Comparison of ENCODE assay signal across 28 mouse cellular contexts in genomic region chr1:184456727-184457126, GRCm38 (mm10).
DNase-seq lines count a peak whose midpoint lies in the region; ATAC-seq and TF ChIP-seq lines count a peak whose summit lies in the region.
"Had no signal": no experiment of that assay in that cellular context is flagged by ENCODE, and none has a peak within 500 bp of the region (broad histone marks: within the 10 kb centered on the region; RNA-seq: fewer than 3 reads in every experiment).

No protein-coding gene starts in this region.

- H3K9me3 ChIP-seq in kidney, embryonic 15.5 days (replicated peaks) = no peaks in the 10 kb centered on the region
- no peaks in the 10 kb centered on the region for H3K9me3 ChIP-seq in kidney, embryonic 14.5 days (ENCODE audit: control insufficient read depth, low read length)
- no peaks in the 10 kb centered on the region for H3K9me3 ChIP-seq in midbrain, postnatal 0 days (ENCODE audit: low read length)
- H3K9me3 ChIP-seq: embryonic facial prominence, embryonic 10.5 days; embryonic facial prominence, embryonic 13.5 days; forebrain, embryonic 12.5 days; forebrain, embryonic 15.5 days; G1E; hindbrain, embryonic 10.5 days; hindbrain, embryonic 13.5 days had no signal

- WGBS in kidney, embryonic 15.5 days = 82% methylated on average over 8 of the region's 8 CpGs
- 86% methylated on average over 8 of the region's 8 CpGs for WGBS in kidney, embryonic 14.5 days
- 95% methylated on average over 8 of the region's 8 CpGs for WGBS in midbrain, postnatal 0 days

- no peaks in the 10 kb centered on the region for H3K36me3 ChIP-seq in kidney, embryonic 15.5 days
- no peaks in the 10 kb centered on the region for H3K36me3 ChIP-seq in kidney, embryonic 14.5 days (ENCODE audit: control insufficient read depth, insufficient read depth, low read length)
- H3K36me3 ChIP-seq in C2C12 (ENCODE audit: control insufficient read depth, insufficient read depth) (no peaks in the 10 kb centered on the region), myocyte (ENCODE audit: control insufficient read depth, insufficient read depth) (no peaks in the 10 kb centered on the region)
- no peaks in the 10 kb centered on the region for H3K36me3 ChIP-seq in midbrain, postnatal 0 days (ENCODE audit: insufficient read depth, low read length)
- H3K36me3 ChIP-seq: embryonic facial prominence, embryonic 10.5 days; embryonic facial prominence, embryonic 13.5 days; forebrain, embryonic 12.5 days; forebrain, embryonic 15.5 days; G1E; hindbrain, embryonic 10.5 days; hindbrain, embryonic 13.5 days had no signal

- intact Hi-C loops in gastrocnemius, postnatal 36 days (cut with DNase I) = no loop called here

- no peak overlapping the region for H3K4me3 ChIP-seq in kidney, embryonic 15.5 days (replicated peaks)
- H3K4me3 ChIP-seq in kidney, embryonic 14.5 days (ENCODE audit: low read length) = no peak overlapping the region
- no peak overlapping the region for H3K4me3 ChIP-seq in C2C12 (ENCODE audit: insufficient read depth, poor library complexity, severe bottlenecking)
- no peak overlapping the region for H3K4me3 ChIP-seq in myocyte
- no peak overlapping the region for H3K4me3 ChIP-seq in midbrain, postnatal 0 days (ENCODE audit: low read depth, low read length)
- H3K4me3 ChIP-seq: embryonic facial prominence, embryonic 10.5 days; embryonic facial prominence, embryonic 13.5 days; erythroblast, embryonic 14.5 days; forebrain, embryonic 12.5 days; forebrain, embryonic 15.5 days; hindbrain, embryonic 10.5 days; hindbrain, embryonic 13.5 days had no signal

- H3K27me3 ChIP-seq in kidney, embryonic 15.5 days = no peaks in the 10 kb centered on the region
- no peaks in the 10 kb centered on the region for H3K27me3 ChIP-seq in kidney, embryonic 14.5 days (ENCODE audit: control insufficient read depth, insufficient read depth, low read length)
- no peaks in the 10 kb centered on the region for H3K27me3 ChIP-seq in C2C12 (ENCODE audit: control insufficient read depth, insufficient read depth, insufficient read length)
- H3K27me3 ChIP-seq in myocyte (ENCODE audit: control insufficient read depth, insufficient read depth, insufficient read length) = no peaks in the 10 kb centered on the region
- H3K27me3 ChIP-seq in midbrain, postnatal 0 days (ENCODE audit: insufficient read depth, low read length) = no peaks in the 10 kb centered on the region; the same call in 1 of the 2 replicates
- H3K27me3 ChIP-seq: CH12.LX; embryonic facial prominence, embryonic 13.5 days; forebrain, embryonic 15.5 days had no signal

- H3ac ChIP-seq in C2C12 (ENCODE audit: control insufficient read depth, insufficient read length, low read depth) = no peak overlapping the region
- no peak overlapping the region for H3ac ChIP-seq in myocyte (ENCODE audit: control insufficient read depth, insufficient read length)

- no peak overlapping the region for H3K4me2 ChIP-seq in kidney, embryonic 15.5 days
- H3K4me2 ChIP-seq in kidney, embryonic 14.5 days (replicated peaks; ENCODE audit: low read depth, low read length) = no peak overlapping the region
- H3K4me2 ChIP-seq in myocyte (ENCODE audit: low read depth) = peak overlapping the region; percentile 34
- no peak overlapping the region for H3K4me2 ChIP-seq in midbrain, postnatal 0 days (ENCODE audit: low read depth, low read length, poor library complexity, severe bottlenecking)
- H3K4me2 ChIP-seq: embryonic facial prominence, embryonic 13.5 days; forebrain, embryonic 12.5 days; forebrain, embryonic 15.5 days; heart, embryonic 11.5 days; hindbrain, embryonic 13.5 days had no signal

- 0 out of 2 replicates have a peak, but pooled peaks have one; percentile 54 for ATAC-seq in kidney, embryonic 15.5 days (replicated peaks; ENCODE audit: low FRiP score)
- ATAC-seq in kidney, embryonic 14.5 days (ENCODE audit: low FRiP score, low TSS enrichment) = no peak; the same call in 1 of the 2 replicates
- no peak for ATAC-seq in midbrain, postnatal 0 days (ENCODE audit: low FRiP score)
- ATAC-seq: activated CD4-positive, CD25-positive, alpha-beta regulatory T cell, adult 4 months; forebrain, embryonic 15.5 days; hindbrain, embryonic 16.5 days had no signal

- no peaks in the 10 kb centered on the region for H3K79me3 ChIP-seq in C2C12 (ENCODE audit: low read depth)

- no peak overlapping the region for H3K27ac ChIP-seq in kidney, embryonic 15.5 days
- no peak overlapping the region for H3K27ac ChIP-seq in kidney, embryonic 14.5 days (ENCODE audit: low read depth, low read length)
- H3K27ac ChIP-seq in midbrain, postnatal 0 days (ENCODE audit: low read depth, low read length) = no peak overlapping the region
- H3K27ac ChIP-seq: embryonic facial prominence, embryonic 10.5 days; embryonic facial prominence, embryonic 13.5 days; forebrain, embryonic 12.5 days; forebrain, embryonic 15.5 days; hindbrain, embryonic 10.5 days; hindbrain, embryonic 13.5 days had no signal

- no peak for TF ChIP-seq POLR2A in myocyte (IDR thresholded peaks at IDR 0.05; ENCODE audit: insufficient read length, low read depth)

- H3K9ac ChIP-seq in kidney, embryonic 15.5 days = no peak overlapping the region
- H3K9ac ChIP-seq in kidney, embryonic 14.5 days (ENCODE audit: low read depth, low read length) = no peak overlapping the region
- no peak overlapping the region for H3K9ac ChIP-seq in midbrain, postnatal 0 days (replicated peaks; ENCODE audit: low read length, poor library complexity, severe bottlenecking)
- H3K9ac ChIP-seq: embryonic facial prominence, embryonic 13.5 days; forebrain, embryonic 12.5 days; forebrain, embryonic 15.5 days; hindbrain, embryonic 13.5 days had no signal

- no peaks in the 10 kb centered on the region for H3K4me1 ChIP-seq in kidney, embryonic 15.5 days
- no peaks in the 10 kb centered on the region for H3K4me1 ChIP-seq in kidney, embryonic 14.5 days (ENCODE audit: control insufficient read depth, insufficient read depth, low read length)
- H3K4me1 ChIP-seq in midbrain, postnatal 0 days (ENCODE audit: insufficient read depth, low read length) = no peaks in the 10 kb centered on the region
- H3K4me1 ChIP-seq: embryonic facial prominence, embryonic 10.5 days; embryonic facial prominence, embryonic 13.5 days; forebrain, embryonic 12.5 days; forebrain, embryonic 15.5 days; hindbrain, embryonic 13.5 days had no signal

- no peak for TF ChIP-seq CTCF in C2C12 (IDR thresholded peaks at IDR 0.05; ENCODE audit: control insufficient read depth, insufficient read depth, insufficient read length)
- TF ChIP-seq CTCF in midbrain, postnatal 0 days (IDR thresholded peaks at IDR 0.05) = no peak

- peak; percentile 12 for DNase-seq in 3T3-L1 (ENCODE audit: low read depth, low spot score)
- no peak for DNase-seq in thymus, postnatal 36 days
- DNase-seq in gastrocnemius, postnatal 36 days = no peak
- DNase-seq in midbrain, postnatal 0 days (ENCODE audit: low spot score) = no peak
- DNase-seq: adrenal gland, adult 8-10 months; adrenal gland, postnatal 25 days; cerebellum, adult 11-12 months; cerebellum, adult 8-10 months; cerebellum, postnatal 10 days; cerebellum, postnatal 36 days; embryo, embryonic 11 days; gastrocnemius, postnatal 25 days had no signal

- no peaks in the 10 kb centered on the region for H3K79me2 ChIP-seq in C2C12 (ENCODE audit: control insufficient read depth, insufficient read depth)
- H3K79me2 ChIP-seq in myocyte (ENCODE audit: control insufficient read depth, insufficient read depth) = no peaks in the 10 kb centered on the region

TF ChIP-seq in C2C12, 6 proteins besides CTCF, POLR2A, EP300 and RAD21:
- no peak for TF ChIP-seq MYOD1 (IDR thresholded peaks at IDR 0.05; ENCODE audit: control insufficient read depth, insufficient read length, low read depth)
- TF ChIP-seq MAX (IDR thresholded peaks at IDR 0.05) = peak; percentile 59
TF ChIP-seq in C2C12: peak in this region for 1.

TF ChIP-seq in myocyte, 11 proteins besides CTCF, POLR2A, EP300 and RAD21:
- TF ChIP-seq TCF3 (IDR thresholded peaks at IDR 0.05; ENCODE audit: insufficient read length, low read depth) (no peak), CEBPB (IDR thresholded peaks at IDR 0.05; ENCODE audit: insufficient read depth, poor library complexity, severe bottlenecking) (peak; percentile 49; the same call in 1 of the 2 replicates), E2F4 (IDR thresholded peaks at IDR 0.05; ENCODE audit: insufficient read depth) (no peak), POLR2AphosphoS2 (IDR thresholded peaks at IDR 0.05; ENCODE audit: insufficient read length, low read depth) (no peak), MYOG (IDR thresholded peaks at IDR 0.05; ENCODE audit: control insufficient read depth in 1 of 3, insufficient read depth in 1 of 3, insufficient read length in 2 of 3, low read depth in 2 of 3) (no peak)
